Mouse (Mus musculus) small intestine, adult 2 months (tissue): ENCODE data around the gene Ltb.

ENCODE experiments used
- CTCF ChIP-seq: fragments of 200-500 bp; IDR thresholded peaks from 2 replicates; pipeline ENCODE4 v1.5.1; 2012; ENCODE audit warnings: low read depth, mild to moderate bottlenecking, control low read depth, inconsistent platforms, low read length, moderate library complexity, mixed read lengths; ENCODE audit not compliant: insufficient replicate concordance, insufficient read length; ENCODE audit errors: extremely low read depth
- POLR2A ChIP-seq: fragments of 200-500 bp; IDR thresholded peaks from 2 replicates; pipeline ENCODE4 v1.6.1; 2012; ENCODE audit warnings: low read depth, mild to moderate bottlenecking, control low read depth, inconsistent platforms, low read length, moderate library complexity

DNA sequence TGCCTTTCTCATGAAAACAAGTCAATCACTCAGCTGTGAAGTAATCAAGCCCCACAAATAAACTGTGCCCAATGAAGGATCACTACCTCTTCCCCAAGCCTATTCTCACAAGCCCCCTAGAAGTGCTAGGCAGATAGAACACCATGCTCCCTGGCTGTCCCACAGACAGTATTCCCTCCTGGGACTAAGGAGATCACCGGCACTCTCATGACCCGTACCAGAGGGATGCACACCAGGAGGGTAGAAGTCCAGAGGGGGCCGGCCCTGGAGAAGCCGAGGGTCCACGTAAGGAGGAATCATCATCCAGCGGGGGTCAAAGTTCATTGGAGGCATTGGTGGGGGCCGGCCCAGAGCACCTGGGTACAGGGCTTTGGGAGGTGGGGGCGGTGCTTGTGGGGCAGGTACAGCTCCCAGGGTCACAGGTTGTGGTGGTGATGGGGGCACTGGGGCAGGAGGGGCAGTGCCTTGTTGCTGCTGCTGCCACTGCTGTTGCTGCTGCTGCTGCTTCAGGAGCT, 36.5 kb upstream of the Ltb start:
- TF ChIP-seq CTCF (no peak), POLR2A (no peak)
